Mouse (Mus musculus) hematopoietic stem cell, adult 5-6 weeks (primary cell): ENCODE data around the gene Rgs6. TPM values are rescaled to one million over a fixed set of nuclear protein-coding genes. Genes with fewer than 3 reads are reported as not detected.

ENCODE experiments used
- ATAC-seq, 2 experiments: fragments of 125-278 bp in 1 of 2; replicated peaks in 1 of 2; 2 replicates each; pipeline ENCODE4 v1.8.0; 2016 to 2017; ENCODE audit warnings: inconsistent platforms in 2 of 2, mild to moderate bottlenecking in 2 of 2, moderate number of reproducible peaks in 2 of 2, low read depth in 1 of 2, moderate TSS enrichment in 1 of 2; ENCODE audit not compliant: low FRiP score in 2 of 2, poor library complexity in 2 of 2, severe bottlenecking in 2 of 2, insufficient read depth in 1 of 2, low TSS enrichment in 1 of 2
- total RNA-seq: library from RNA; stranded (forward); fragments of 172-1452, 232-1000 nt; gene quantifications from 2 replicates; pipeline ENCODE4 v1.2.3, GENCODE M21; 2017

Rgs6 gene
- total RNA-seq, 1 experiment from 2014 or later: not detected

- ATAC-seq: no peak
Observed at GRCm38 (mm10) chr12:82801736-82802135, 213.6 kb downstream of the Rgs6 start.

- ATAC-seq: no peak
Observed at GRCm38 (mm10) chr12:82802711-82803110, 214.6 kb downstream of the Rgs6 start.

- no peak for ATAC-seq
Observed at GRCm38 (mm10) chr12:82805167-82805566, 217.1 kb downstream of the Rgs6 start.

GRCm38 (mm10) chr12:82810631-82811030 lies 222.5 kb downstream of the Rgs6 start:
- no peak for ATAC-seq

GRCm38 (mm10) chr12:82815982-82816381 lies 227.9 kb downstream of the Rgs6 start:
- no peak for ATAC-seq

DNA sequence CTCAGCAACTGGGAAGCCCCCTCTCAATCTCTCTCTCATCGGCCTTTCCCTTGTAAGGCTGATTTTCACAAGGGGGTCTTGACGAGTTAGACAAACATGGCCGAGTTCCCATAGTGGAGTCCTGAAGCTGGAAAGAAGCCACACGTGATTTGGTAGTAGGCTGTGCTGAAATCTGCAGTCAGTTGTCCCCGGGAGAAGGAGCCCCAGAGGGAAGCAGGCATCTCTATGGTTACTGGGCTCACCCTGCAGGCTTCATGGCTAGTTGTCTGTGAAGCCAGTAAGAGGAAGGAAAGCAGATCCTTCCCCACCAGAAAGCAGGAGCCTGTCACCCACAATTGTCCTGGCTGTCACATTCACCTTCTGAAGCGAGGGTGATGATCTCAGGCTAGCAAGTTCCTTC lies 231.2 kb downstream of the Rgs6 start:
- ATAC-seq: no peak

DNA sequence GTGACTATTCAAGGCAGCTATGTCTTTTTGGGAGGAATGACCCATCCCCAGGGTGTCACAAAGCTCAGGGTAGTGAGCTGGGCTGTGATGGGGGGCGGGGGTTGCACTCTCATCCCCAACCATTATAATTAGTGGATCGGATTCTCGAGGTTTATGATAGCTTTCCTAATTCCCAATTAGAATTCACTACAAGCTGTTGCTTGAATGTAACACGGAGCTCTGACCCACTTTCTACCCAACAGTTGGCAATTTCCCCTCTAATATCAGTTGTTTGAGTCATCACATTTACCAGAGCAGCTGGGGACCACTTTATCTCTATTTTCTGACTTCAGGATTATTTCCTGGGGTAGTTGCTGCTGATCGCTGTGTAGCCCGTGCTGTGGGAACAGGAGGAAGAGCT lies 231.9 kb downstream of the Rgs6 start:
- no peak for ATAC-seq

GRCm38 (mm10) chr12:82822821-82823620 lies 234.9 kb downstream of the Rgs6 start:
- no peak for ATAC-seq

DNA sequence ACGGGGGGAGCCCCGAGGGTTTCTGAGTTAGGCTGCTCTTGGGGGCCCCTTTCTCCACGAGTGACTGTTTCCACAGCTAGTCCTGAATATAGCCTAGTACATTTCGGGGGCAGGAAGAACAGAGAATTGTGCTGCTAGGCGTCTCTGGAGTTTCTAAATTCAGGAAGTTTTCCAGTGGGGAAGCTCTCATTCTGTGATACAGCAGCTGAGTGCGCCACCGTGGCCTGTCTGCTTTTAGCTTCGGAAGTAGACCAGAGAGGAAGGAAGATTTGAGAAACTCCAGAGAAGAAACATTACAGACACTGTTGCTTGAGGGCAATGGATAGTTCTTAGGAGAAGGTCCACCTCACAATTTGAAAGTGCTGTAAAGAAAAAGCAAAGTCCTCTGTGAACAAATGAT lies 242.2 kb downstream of the Rgs6 start:
- ATAC-seq: no peak

DNA sequence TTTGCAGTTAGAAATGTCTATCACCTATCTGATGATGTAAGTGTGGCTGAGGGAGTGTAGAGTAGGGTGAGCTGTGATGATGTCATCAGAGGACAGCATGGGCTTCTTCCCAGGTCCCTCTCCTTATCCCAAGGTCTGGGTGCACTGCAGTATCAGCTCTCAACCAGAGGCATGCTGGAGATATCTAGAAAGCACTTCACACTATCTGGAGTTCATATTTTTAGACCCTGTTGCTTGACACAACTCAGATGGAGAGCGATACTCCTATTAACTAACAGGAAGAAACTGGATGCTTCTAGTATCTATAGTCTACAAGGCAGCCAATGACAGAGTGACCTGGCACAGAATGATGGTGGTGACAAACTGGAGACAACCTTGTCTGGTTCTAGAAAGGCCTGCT lies 250.5 kb downstream of the Rgs6 start:
- ATAC-seq: no peak

DNA sequence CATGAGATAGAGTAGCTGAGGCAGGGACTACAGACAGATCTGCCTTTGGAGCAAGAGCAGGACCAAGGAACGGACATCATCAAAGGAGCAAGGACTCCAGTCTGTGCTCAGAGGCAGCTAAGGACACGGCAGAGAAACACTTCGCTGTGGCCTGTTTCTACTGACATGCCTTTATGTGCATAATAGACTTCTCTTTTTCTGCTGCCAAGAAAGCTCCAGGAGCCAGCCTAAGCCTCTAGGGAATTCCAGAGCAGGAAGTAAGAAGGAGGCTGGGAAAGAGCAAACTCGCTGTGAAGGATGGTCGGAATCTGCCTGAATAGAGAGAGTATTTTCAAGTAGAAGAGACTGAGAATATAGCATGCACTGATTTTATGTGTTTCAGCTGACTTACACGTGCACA lies 253.5 kb downstream of the Rgs6 start:
- no peak for ATAC-seq

DNA sequence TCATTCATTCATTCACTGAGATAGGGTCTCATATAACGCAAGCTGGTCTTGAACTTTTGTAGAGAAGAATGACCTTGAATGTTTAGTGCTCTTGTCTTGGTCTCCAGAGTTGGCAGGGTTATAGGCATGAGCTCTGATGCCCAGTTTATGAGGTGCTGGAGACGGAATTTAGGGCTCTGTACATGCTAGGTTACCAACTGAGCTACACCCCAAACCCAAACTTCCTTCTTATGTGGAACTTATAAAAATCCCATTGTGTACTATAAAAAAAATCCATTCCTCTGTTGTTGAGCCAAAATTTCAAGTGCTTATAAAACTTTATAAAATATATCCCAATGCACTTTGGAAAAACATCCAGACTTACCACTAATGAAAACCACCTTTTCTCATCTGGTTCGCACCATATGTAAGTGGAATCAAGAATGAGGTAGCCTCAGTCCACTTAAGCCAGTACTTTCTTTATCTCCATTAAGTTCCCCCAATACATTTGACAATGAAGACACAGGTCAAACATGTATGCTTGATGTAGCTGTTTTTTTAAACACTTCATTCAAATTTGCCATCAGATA lies 260.3 kb downstream of the Rgs6 start:
- no peak for ATAC-seq

DNA sequence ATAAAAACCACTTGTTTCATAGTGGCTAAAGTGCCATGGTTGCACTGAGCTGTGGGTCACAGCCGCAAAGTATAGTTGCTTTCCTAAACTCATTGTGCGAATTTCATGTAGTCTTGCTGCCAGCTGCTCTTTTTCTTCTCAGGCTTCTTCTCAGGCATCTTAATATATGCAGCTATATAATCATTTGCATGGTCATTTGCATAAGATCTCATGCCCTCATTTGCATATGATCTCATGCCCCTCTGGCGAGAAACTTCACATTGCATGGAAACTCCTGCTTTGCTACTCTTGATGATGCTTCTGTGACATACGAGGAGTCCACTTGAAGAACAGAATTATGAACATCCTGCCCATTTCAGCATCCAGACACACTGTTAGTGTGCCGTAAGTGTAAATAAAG lies 266.8 kb downstream of the Rgs6 start:
- ATAC-seq: no peak

DNA sequence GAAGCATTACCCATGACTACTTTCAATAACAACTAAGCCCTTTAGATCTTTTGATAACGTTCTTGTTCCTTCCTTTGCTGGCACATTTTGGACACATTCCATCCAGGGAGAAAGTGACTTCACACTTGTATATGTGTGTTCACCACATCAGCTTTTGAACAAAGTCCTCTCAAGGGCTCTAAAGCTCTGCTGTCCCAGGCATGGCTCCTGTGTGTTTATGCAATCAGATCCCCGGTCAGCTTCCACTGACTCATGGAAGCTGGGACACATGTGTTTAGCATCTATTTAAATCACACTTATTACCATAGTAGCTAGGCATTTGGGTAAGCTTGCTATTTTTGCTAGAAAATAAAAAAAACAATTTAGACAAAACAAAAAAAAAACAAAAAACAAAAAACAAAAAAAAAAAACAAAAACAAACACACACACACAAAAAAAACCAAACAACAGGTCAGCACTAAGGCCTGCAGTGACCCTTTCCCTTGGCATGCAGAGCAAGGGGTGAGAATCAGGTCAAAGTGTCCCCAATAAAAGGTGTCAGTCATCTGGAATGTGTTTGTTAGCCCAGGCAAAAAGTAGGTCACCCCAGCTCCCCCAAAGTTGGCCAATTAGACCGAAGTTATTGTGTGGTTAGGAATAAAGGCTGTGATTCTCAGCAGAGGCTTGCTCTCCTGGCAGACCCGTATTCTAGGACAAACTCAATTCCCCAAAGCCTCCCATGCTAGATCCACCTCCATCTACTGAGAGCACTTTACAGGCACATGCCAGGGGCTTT lies 267.4 kb downstream of the Rgs6 start:
- ATAC-seq: no peak

DNA sequence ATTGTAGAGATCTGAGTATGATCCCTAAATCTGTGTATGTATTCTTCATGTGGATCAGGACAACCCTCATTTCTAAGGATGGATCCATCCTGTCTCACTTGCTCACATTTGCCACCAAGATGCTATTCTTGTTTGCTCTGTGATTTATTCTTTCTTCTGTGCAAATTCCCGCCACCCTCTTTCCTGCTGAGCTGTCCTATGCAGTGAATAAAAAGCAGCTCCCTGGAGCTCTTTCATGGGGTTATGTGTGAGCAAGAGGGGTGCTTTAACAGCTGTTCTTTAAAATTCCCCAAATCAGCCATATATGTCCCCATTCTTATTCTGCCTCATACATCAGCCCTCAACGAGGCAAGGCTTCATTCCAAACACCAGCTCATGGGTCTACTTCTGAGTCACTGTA lies 277.6 kb downstream of the Rgs6 start:
- no peak for ATAC-seq

DNA sequence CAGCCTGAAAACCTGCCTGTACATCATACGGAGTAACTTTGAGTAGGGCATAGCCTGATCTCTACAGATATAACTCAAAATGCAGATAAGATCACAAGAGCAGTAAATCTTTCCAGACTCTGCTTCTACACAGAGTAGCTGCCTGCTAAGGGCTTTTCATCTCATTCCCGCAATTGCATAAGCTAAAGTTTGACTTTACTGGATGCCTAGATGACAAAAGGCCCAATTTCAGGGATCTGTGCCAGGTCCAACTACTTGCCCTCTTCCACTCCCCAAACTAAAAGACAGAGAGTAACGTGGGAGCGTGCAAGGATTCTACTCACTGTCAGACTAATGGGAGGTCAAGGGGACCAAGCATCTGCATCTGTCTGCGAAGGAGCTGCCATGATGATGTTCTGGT lies 292.6 kb downstream of the Rgs6 start:
- no peak for ATAC-seq

GRCm38 (mm10) chr12:82883079-82883478 lies 295.0 kb downstream of the Rgs6 start:
- no peak for ATAC-seq
